Mouse (Mus musculus): ENCODE measurements around the gene Prdm1. TPM values are rescaled to one million over a fixed set of nuclear protein-coding genes. Genes with fewer than 3 reads are reported as not detected.

Gene Prdm1
- polyA plus RNA-seq, 1 experiment = 15.3 TPM

DNA sequence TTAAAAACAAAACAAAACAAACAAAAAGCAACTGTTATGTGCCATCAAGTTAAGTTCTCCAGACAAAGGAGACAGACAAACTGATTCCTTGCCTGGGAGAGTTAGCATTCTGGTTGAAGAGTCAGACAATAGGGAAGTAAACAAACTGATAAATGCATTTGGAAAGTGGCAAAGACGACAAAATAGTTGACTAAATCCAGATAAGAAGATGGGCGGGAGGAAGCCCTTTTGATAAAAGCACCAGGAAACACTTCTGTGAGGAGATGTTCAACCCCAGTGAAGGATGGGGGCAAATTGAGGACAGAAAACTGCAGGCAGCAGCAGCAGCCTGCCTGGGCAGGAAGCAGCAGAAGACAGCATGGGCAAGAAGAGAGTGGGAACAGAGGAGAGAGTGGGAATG lies 20.3 kb downstream of the Prdm1 start:
- Histone ChIP-seq H3K4me3 (ENCODE audit: low read depth, low read length) (no peak overlapping the region), H3K9ac (ENCODE audit: low read depth, poor library complexity, severe bottlenecking) (no peak overlapping the region), H3K27ac (ENCODE audit: insufficient read depth, low read length) (no peak overlapping the region), H3K4me1 (ENCODE audit: control insufficient read depth, insufficient read depth, low read length) (peaks cover 4% of the 10 kb centered on the region), H3K27me3 (ENCODE audit: control insufficient read depth, insufficient read depth, low read length, poor library complexity, severe bottlenecking) (no peaks in the 10 kb centered on the region), H3K9me3 (replicated peaks; ENCODE audit: control insufficient read depth, insufficient read depth, low read length, poor library complexity, severe bottlenecking) (no peaks in the 10 kb centered on the region), H3K36me3 (ENCODE audit: control insufficient read depth, insufficient read depth, low read length, poor library complexity, severe bottlenecking) (no peaks in the 10 kb centered on the region)
- no peak for TF ChIP-seq POLR2A (IDR thresholded peaks at IDR 0.05; ENCODE audit: insufficient read depth, low read length)
- no peak for TF ChIP-seq EP300 (IDR thresholded peaks at IDR 0.05; ENCODE audit: insufficient read depth, low read depth, low read length)

DNA sequence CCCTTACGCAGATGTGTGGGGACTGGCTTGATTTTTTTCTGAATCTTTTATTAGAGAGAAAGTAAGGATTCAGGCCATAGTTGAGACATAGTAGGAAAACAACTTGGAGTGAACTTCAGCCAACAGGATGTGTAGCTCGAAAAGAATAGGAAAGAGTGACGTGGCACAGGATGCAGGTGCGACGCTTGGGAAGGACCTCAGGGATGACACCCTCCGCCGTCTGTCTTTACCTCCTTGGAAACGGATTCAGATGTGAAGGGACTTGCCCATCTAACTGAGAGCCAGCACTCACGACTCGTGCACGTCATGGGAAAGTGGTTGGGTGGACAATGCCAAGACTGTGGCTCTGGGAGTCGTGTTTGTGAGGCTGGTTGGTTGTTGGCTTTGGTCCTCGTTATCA lies 25.4 kb downstream of the Prdm1 start:
- no peak for TF ChIP-seq POLR2A (IDR thresholded peaks at IDR 0.05; ENCODE audit: insufficient read depth, low read length)
- no peak for TF ChIP-seq EP300 (IDR thresholded peaks at IDR 0.05; ENCODE audit: insufficient read depth, low read depth, low read length)
- TF ChIP-seq CTCF (IDR thresholded peaks at IDR 0.05; ENCODE audit: low read depth, low read length) = no peak
- Histone ChIP-seq H3K36me3 (ENCODE audit: control insufficient read depth, insufficient read depth, low read length, poor library complexity, severe bottlenecking) (no peaks in the 10 kb centered on the region), H3K4me3 (ENCODE audit: low read depth, low read length) (no peak overlapping the region), H3K27ac (ENCODE audit: insufficient read depth, low read length) (no peak overlapping the region), H3K4me1 (ENCODE audit: control insufficient read depth, insufficient read depth, low read length) (peaks cover 3% of the 10 kb centered on the region), H3K9ac (ENCODE audit: low read depth, poor library complexity, severe bottlenecking) (no peak overlapping the region), H3K27me3 (ENCODE audit: control insufficient read depth, insufficient read depth, low read length, poor library complexity, severe bottlenecking) (no peaks in the 10 kb centered on the region; the same call in 1 of the 2 replicates), H3K9me3 (replicated peaks; ENCODE audit: control insufficient read depth, insufficient read depth, low read length, poor library complexity, severe bottlenecking) (no peaks in the 10 kb centered on the region)

DNA sequence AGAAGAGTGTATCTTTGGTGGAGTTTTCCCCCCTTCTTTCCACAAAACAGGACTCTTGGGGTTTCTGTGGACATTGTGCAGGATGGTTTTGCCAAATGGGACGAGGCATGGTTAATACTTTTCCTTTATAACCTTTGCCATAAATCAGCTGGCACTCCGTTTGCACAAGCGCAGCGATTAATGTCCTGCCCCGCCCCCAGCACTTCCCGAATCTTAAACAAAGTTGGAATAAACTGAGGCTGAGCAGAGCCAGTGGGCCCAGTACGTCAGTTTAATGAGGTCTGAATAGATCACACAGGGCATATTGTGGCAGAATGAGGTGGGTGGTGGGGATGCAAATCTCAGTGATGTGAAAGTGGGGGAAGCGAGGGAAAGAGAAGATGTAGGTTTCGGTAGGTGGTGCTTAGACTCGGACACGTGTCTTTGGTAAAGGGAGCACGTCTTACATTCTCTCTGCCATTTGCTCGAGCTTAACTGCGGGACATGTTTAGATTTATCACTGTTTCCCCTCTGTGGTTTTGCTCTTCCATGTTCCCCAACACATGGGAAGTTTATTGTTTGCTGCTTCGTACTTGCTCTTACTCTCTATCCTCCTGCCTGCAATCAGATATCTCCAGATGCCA lies 28.3 kb downstream of the Prdm1 start:
- H3K27ac ChIP-seq (ENCODE audit: insufficient read depth, low read length) = no peak overlapping the region
- no peak overlapping the region for H3K4me3 ChIP-seq (ENCODE audit: low read depth, low read length)
- H3K9me3 ChIP-seq (replicated peaks; ENCODE audit: control insufficient read depth, insufficient read depth, low read length, poor library complexity, severe bottlenecking) = no peaks in the 10 kb centered on the region
- no peaks in the 10 kb centered on the region for H3K4me1 ChIP-seq (ENCODE audit: control insufficient read depth, insufficient read depth, low read length)
- TF ChIP-seq POLR2A (IDR thresholded peaks at IDR 0.05; ENCODE audit: insufficient read depth, low read length) (no peak), EP300 (IDR thresholded peaks at IDR 0.05; ENCODE audit: insufficient read depth, low read depth, low read length) (no peak), CTCF (IDR thresholded peaks at IDR 0.05; ENCODE audit: low read depth, low read length) (no peak)
- no peak overlapping the region for H3K9ac ChIP-seq (ENCODE audit: low read depth, poor library complexity, severe bottlenecking)
- no peaks in the 10 kb centered on the region; the same call in 1 of the 2 replicates for H3K27me3 ChIP-seq (ENCODE audit: control insufficient read depth, insufficient read depth, low read length, poor library complexity, severe bottlenecking)
- H3K36me3 ChIP-seq (ENCODE audit: control insufficient read depth, insufficient read depth, low read length, poor library complexity, severe bottlenecking) = no peaks in the 10 kb centered on the region

DNA sequence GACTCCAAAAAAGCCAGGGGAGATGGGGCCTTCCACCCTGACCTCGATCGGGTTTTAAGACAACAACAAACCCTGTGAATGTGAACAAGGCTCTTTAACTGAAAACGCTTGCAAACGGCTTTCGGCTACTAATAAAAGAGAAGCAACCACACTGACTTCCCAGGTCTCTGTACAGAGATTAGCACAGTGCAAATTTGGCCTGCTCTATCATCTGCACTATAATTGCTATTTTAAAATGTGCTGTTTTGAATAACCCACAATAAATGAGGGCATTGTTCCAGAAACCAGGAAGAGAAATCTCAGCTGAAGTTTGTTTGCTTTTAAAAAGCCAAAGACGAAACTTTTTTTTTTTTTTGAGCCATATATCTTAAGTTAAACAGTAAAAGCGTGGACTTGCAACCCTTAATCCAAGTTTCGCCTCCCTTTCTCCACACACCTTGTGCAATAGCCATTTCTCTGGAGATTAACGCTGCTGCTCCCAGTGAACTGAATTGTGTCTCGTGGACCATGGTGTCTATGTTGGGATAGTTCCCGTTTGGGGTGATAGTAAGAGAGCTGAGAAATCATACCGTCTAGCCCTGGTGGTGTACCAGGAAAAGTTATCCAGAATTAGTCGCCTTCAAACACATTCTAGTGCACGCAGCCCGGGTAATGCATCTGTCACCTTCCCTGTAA lies 34.3 kb downstream of the Prdm1 start:
- peaks cover 2% of the 10 kb centered on the region for H3K4me1 ChIP-seq (ENCODE audit: control insufficient read depth, insufficient read depth, low read length)
- H3K27ac ChIP-seq (ENCODE audit: insufficient read depth, low read length) = no peak overlapping the region
- H3K36me3 ChIP-seq (ENCODE audit: control insufficient read depth, insufficient read depth, low read length, poor library complexity, severe bottlenecking) = no peaks in the 10 kb centered on the region
- TF ChIP-seq POLR2A (IDR thresholded peaks at IDR 0.05; ENCODE audit: insufficient read depth, low read length) (no peak), CTCF (IDR thresholded peaks at IDR 0.05; ENCODE audit: low read depth, low read length) (no peak), EP300 (IDR thresholded peaks at IDR 0.05; ENCODE audit: insufficient read depth, low read depth, low read length) (no peak)
- no peaks in the 10 kb centered on the region for H3K27me3 ChIP-seq (ENCODE audit: control insufficient read depth, insufficient read depth, low read length, poor library complexity, severe bottlenecking)
- H3K4me3 ChIP-seq (ENCODE audit: low read depth, low read length) = no peak overlapping the region
- no peaks in the 10 kb centered on the region for H3K9me3 ChIP-seq (replicated peaks; ENCODE audit: control insufficient read depth, insufficient read depth, low read length, poor library complexity, severe bottlenecking)
- H3K9ac ChIP-seq (ENCODE audit: low read depth, poor library complexity, severe bottlenecking) = no peak overlapping the region

DNA sequence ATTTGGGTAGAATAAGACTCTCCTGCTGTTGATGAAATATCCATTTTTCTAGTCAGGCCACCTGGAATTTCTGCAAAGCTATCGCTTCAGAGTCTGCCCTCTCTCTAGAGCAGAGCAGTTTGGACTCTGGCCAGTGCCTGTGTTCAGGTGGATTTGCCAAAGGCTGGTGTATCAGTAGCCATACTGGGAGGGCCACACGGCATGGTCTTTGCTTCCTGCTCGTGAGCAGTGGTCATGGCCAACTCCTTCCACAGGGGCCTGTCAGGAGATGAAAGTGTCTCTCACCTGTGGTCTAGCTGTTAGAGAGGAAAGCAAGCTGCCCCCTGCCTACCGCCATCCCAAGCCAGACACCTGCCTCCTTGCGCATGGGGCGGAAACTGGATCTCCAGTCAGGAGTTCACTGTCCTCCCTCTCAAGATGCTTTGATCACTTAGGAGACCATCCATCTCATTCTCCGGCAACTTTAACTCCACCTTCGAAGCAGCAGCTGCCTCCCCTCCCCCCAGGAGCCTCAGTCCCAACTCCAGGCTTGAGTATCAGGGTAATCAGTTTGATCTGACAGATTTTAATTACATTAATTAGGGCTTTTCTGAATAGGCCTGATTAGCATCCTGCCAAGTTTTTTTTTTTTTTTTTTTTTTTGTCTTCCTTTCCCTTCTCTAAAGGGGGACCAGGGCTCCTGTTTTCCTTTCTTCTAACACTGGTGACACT lies 35.3 kb downstream of the Prdm1 start:
- Histone ChIP-seq H3K9me3 (replicated peaks; ENCODE audit: control insufficient read depth, insufficient read depth, low read length, poor library complexity, severe bottlenecking) (no peaks in the 10 kb centered on the region), H3K4me3 (ENCODE audit: low read depth, low read length) (no peak overlapping the region), H3K36me3 (ENCODE audit: control insufficient read depth, insufficient read depth, low read length, poor library complexity, severe bottlenecking) (no peaks in the 10 kb centered on the region), H3K9ac (ENCODE audit: low read depth, poor library complexity, severe bottlenecking) (no peak overlapping the region), H3K27ac (ENCODE audit: insufficient read depth, low read length) (no peak overlapping the region), H3K27me3 (ENCODE audit: control insufficient read depth, insufficient read depth, low read length, poor library complexity, severe bottlenecking) (no peaks in the 10 kb centered on the region), H3K4me1 (ENCODE audit: control insufficient read depth, insufficient read depth, low read length) (peaks cover 2% of the 10 kb centered on the region)
- no peak for TF ChIP-seq CTCF (IDR thresholded peaks at IDR 0.05; ENCODE audit: low read depth, low read length)
- TF ChIP-seq POLR2A (IDR thresholded peaks at IDR 0.05; ENCODE audit: insufficient read depth, low read length) = no peak
- TF ChIP-seq EP300 (IDR thresholded peaks at IDR 0.05; ENCODE audit: insufficient read depth, low read depth, low read length) = no peak
